Mouse (Mus musculus) c-Kit-negative CD71-positive TER-119-positive erythroid progenitor cells, embryonic 14.5 days (primary cell): Measurements from ENCODE around the gene Wsb1.

Source experiments
- DNase-seq: peaks from one replicate; pipeline ENCODE4 v3.0.0-alpha.2; 2013; ENCODE audit warnings: low read depth, low spot score

Gene Wsb1

GRCm38 (mm10) chr11:79217133-79217532 is 37.3 kb downstream of the Wsb1 start:
- DNase-seq, result no peak

GRCm38 (mm10) chr11:79215539-79215938 is 38.9 kb downstream of the Wsb1 start:
- DNase-seq, result no peak

GRCm38 (mm10) chr11:79214015-79214418 is 40.5 kb downstream of the Wsb1 start:
- peak; percentile 40 for DNase-seq

GRCm38 (mm10) chr11:79209882-79210471 is 44.5 kb downstream of the Wsb1 start:
- DNase-seq, result no peak

- no peak for DNase-seq
These were observed 45.4 kb downstream of the Wsb1 start for GRCm38 (mm10) chr11:79209113-79209512.

GRCm38 (mm10) chr11:79208462-79208861 is 46.0 kb downstream of the Wsb1 start:
- DNase-seq, result no peak

GRCm38 (mm10) chr11:79207691-79208090 is 46.8 kb downstream of the Wsb1 start:
- no peak for DNase-seq

- no peak for DNase-seq
These were observed 50.0 kb downstream of the Wsb1 start for GRCm38 (mm10) chr11:79204444-79204843.

- DNase-seq, result no peak
These were observed 54.0 kb downstream of the Wsb1 start for GRCm38 (mm10) chr11:79200502-79200901.

GRCm38 (mm10) chr11:79198562-79198961 is 55.9 kb downstream of the Wsb1 start:
- DNase-seq, result no peak

GRCm38 (mm10) chr11:79197846-79198235 is 56.6 kb downstream of the Wsb1 start:
- no peak for DNase-seq

GRCm38 (mm10) chr11:79196876-79197845 is 57.3 kb downstream of the Wsb1 start:
- DNase-seq, result no peak

GRCm38 (mm10) chr11:79196196-79196869 is 58.1 kb downstream of the Wsb1 start:
- DNase-seq, result no peak

GRCm38 (mm10) chr11:79192176-79192575 is 62.3 kb downstream of the Wsb1 start:
- peak; percentile 37 for DNase-seq

- no peak for DNase-seq
These were observed 63.3 kb downstream of the Wsb1 start for GRCm38 (mm10) chr11:79191214-79191613.

GRCm38 (mm10) chr11:79190257-79190656 is 64.2 kb downstream of the Wsb1 start:
- DNase-seq, result no peak
